8 mouse cellular contexts compared by ENCODE assay signal in genomic region chr4:62735878-62736277, GRCm38 (mm10).
DNase-seq lines count a peak whose midpoint lies in the region; ATAC-seq and TF ChIP-seq lines count a peak whose summit lies in the region.

No protein-coding gene starts in this region.

- H3K4me2 ChIP-seq in forebrain, embryonic 14.5 days (ENCODE audit: low read length): no peak overlapping the region
- H3K4me2 ChIP-seq in forebrain, embryonic 11.5 days (ENCODE audit: low read depth, low read length, severe bottlenecking): no peak overlapping the region
- 0 out of 2 replicates have a peak overlapping the region, but pooled peaks have one; percentile 15 for H3K4me2 ChIP-seq in heart, embryonic 11.5 days

- TF ChIP-seq CTCF in olfactory bulb, adult 2 months (IDR thresholded peaks at IDR 0.05; ENCODE audit: insufficient read depth, low read depth, low read length): no peak

- intact Hi-C loops in left cerebral cortex, postnatal 10 days (cut with DNase I): no loop called here

- WGBS in forebrain, embryonic 14.5 days: 60% methylated on average over 9 of the region's 9 CpGs
- 76% methylated on average over 9 of the region's 9 CpGs for WGBS in forebrain, embryonic 11.5 days
- WGBS in heart, embryonic 11.5 days (ENCODE audit: insufficient replicate concordance): 38% methylated on average over 9 of the region's 9 CpGs
- WGBS in olfactory bulb, adult 2 months: 49% methylated on average over 9 of the region's 9 CpGs

- no peak for TF ChIP-seq POLR2A in olfactory bulb, adult 2 months (IDR thresholded peaks at IDR 0.05; ENCODE audit: insufficient read depth, low read depth, low read length)

- DNase-seq in forebrain, embryonic 14.5 days (ENCODE audit: low spot score): peak; percentile 23
- no peak for DNase-seq in forebrain, embryonic 11.5 days (ENCODE audit: low spot score)
- no peak for DNase-seq in left cerebral cortex, postnatal 10 days (ENCODE audit: extremely low spot score in 1 of 2, low spot score in 2 of 2)
- no peak for DNase-seq in right cerebral cortex, postnatal 36 days (ENCODE audit: low spot score in 2 of 2)

- H3K9ac ChIP-seq in forebrain, embryonic 14.5 days (ENCODE audit: low read length): 0 out of 2 replicates have a peak overlapping the region, but pooled peaks have one; percentile 17
- no peak overlapping the region for H3K9ac ChIP-seq in forebrain, embryonic 11.5 days (ENCODE audit: low read length)
- H3K9ac ChIP-seq in heart, embryonic 11.5 days (ENCODE audit: low read depth, low read length): no peak overlapping the region

- H3K9me3 ChIP-seq in forebrain, embryonic 14.5 days (replicated peaks; ENCODE audit: control insufficient read depth, low read length): no peaks in the 10 kb centered on the region
- H3K9me3 ChIP-seq in forebrain, embryonic 11.5 days (ENCODE audit: control insufficient read depth, low read length): no peaks in the 10 kb centered on the region
- peaks cover 4% of the 10 kb centered on the region for H3K9me3 ChIP-seq in megakaryocyte, embryonic 14.5 days
- H3K9me3 ChIP-seq in heart, embryonic 11.5 days (replicated peaks; ENCODE audit: control insufficient read depth, low read length): no peaks in the 10 kb centered on the region; the same call in 1 of the 2 replicates

- no peak for ATAC-seq in forebrain, embryonic 14.5 days
- no peak for ATAC-seq in forebrain, embryonic 11.5 days (replicated peaks; ENCODE audit: low FRiP score)
- no peak for ATAC-seq in megakaryocyte, adult 5-6 weeks (ENCODE audit: poor library complexity, severe bottlenecking)
- ATAC-seq in heart, embryonic 11.5 days (replicated peaks; ENCODE audit: insufficient number of reproducible peaks, low FRiP score, low TSS enrichment): no peak

- no peaks in the 10 kb centered on the region for H3K36me3 ChIP-seq in forebrain, embryonic 14.5 days (ENCODE audit: control insufficient read depth, insufficient read depth, low read length)
- H3K36me3 ChIP-seq in forebrain, embryonic 11.5 days (ENCODE audit: control insufficient read depth, insufficient read depth, low read length): no peaks in the 10 kb centered on the region
- H3K36me3 ChIP-seq in megakaryocyte, embryonic 14.5 days (replicated peaks; ENCODE audit: low read length): no peaks in the 10 kb centered on the region
- no peaks in the 10 kb centered on the region for H3K36me3 ChIP-seq in heart, embryonic 11.5 days (ENCODE audit: control insufficient read depth, insufficient read depth, low read length)

- 0 out of 2 replicates have a peak, but pooled peaks cover 3% of the 10 kb centered on the region for H3K4me1 ChIP-seq in forebrain, embryonic 14.5 days (ENCODE audit: control insufficient read depth, insufficient read depth, low read length)
- no peaks in the 10 kb centered on the region for H3K4me1 ChIP-seq in forebrain, embryonic 11.5 days (replicated peaks; ENCODE audit: control insufficient read depth, insufficient read depth, low read length)
- peaks cover 43% of the 10 kb centered on the region for H3K4me1 ChIP-seq in megakaryocyte, embryonic 14.5 days
- peaks cover 66% of the 10 kb centered on the region for H3K4me1 ChIP-seq in heart, embryonic 11.5 days (ENCODE audit: control insufficient read depth, insufficient read depth, low read length)
- H3K4me1 ChIP-seq in olfactory bulb, adult 2 months (ENCODE audit: control insufficient read depth, insufficient read depth, low read length): peaks cover 28% of the 10 kb centered on the region

- no peaks in the 10 kb centered on the region for H3K27me3 ChIP-seq in forebrain, embryonic 14.5 days (replicated peaks; ENCODE audit: control insufficient read depth, insufficient read depth, low read length)
- no peaks in the 10 kb centered on the region; the same call in 1 of the 2 replicates for H3K27me3 ChIP-seq in forebrain, embryonic 11.5 days (ENCODE audit: control insufficient read depth, insufficient read depth, low read length)
- H3K27me3 ChIP-seq in megakaryocyte, embryonic 14.5 days (replicated peaks): peaks cover 57% of the 10 kb centered on the region
- H3K27me3 ChIP-seq in heart, embryonic 11.5 days (ENCODE audit: control insufficient read depth, insufficient read depth, low read length): no peaks in the 10 kb centered on the region

- H3K4me3 ChIP-seq in forebrain, embryonic 14.5 days (ENCODE audit: low read depth, low read length): no peak overlapping the region
- no peak overlapping the region for H3K4me3 ChIP-seq in forebrain, embryonic 11.5 days (ENCODE audit: low read depth, low read length)
- peak overlapping the region; percentile 38 for H3K4me3 ChIP-seq in megakaryocyte, embryonic 14.5 days (replicated peaks)
- no peak overlapping the region for H3K4me3 ChIP-seq in heart, embryonic 11.5 days (ENCODE audit: low read depth, low read length)
- H3K4me3 ChIP-seq in olfactory bulb, adult 2 months (ENCODE audit: insufficient read depth, low read depth, low read length): no peak overlapping the region

- H3K27ac ChIP-seq in forebrain, embryonic 14.5 days (ENCODE audit: low read depth, low read length): no peak overlapping the region
- no peak overlapping the region for H3K27ac ChIP-seq in forebrain, embryonic 11.5 days (ENCODE audit: low read depth, low read length)
- peak overlapping the region; percentile 73; the same call in 1 of the 2 replicates for H3K27ac ChIP-seq in heart, embryonic 11.5 days (ENCODE audit: low read depth, low read length)
- H3K27ac ChIP-seq in olfactory bulb, adult 2 months (ENCODE audit: insufficient read depth, low read depth, low read length): peak overlapping the region; percentile 33

Comparison
In these comparisons a context has a peak if more than half of its experiments do, and no peak if none do; other contexts are left out.
1. H3K27ac ChIP-seq: peak in heart, embryonic 11.5 days (single experiment) and olfactory bulb, adult 2 months (single experiment); none in forebrain, embryonic 14.5 days (single experiment) and forebrain, embryonic 11.5 days (single experiment).